Mouse (Mus musculus) MEL (cell line): Measurements from ENCODE around the gene Slc44a3.

Experiments used
- BHLHE40 ChIP-seq: IDR thresholded peaks from 2 replicates; pipeline ENCODE4 v1.6.1; 2012; ENCODE audit warnings: low read depth, mild to moderate bottlenecking, inconsistent platforms, low read length, improper control_type of control experiment, borderline replicate concordance
- CTCF ChIP-seq, 3 experiments: IDR thresholded peaks in 2 of 3; conservative IDR thresholded peaks in 1 of 3; 2 replicates each; pipeline ENCODE4 v1.5.1; 2011 to 2012; ENCODE audit warnings: low read length in 3 of 3, low read depth in 2 of 3, mild to moderate bottlenecking in 2 of 3, improper control_type of control experiment in 1 of 3, inconsistent platforms in 1 of 3, mixed read lengths in 1 of 3, moderate library complexity in 1 of 3; ENCODE audit not compliant: control insufficient read depth in 1 of 3, insufficient read depth in 1 of 3, poor library complexity in 1 of 3, severe bottlenecking in 1 of 3
- E2F4 ChIP-seq: IDR thresholded peaks from 2 replicates; pipeline ENCODE4 v1.6.1; 2011; ENCODE audit warnings: low read depth, low read length, improper control_type of control experiment, borderline replicate concordance
- KAT2A ChIP-seq: conservative IDR thresholded peaks from 2 replicates; pipeline ENCODE4 v1.6.1; 2012; ENCODE audit warnings: low read depth, low read length, improper control_type of control experiment, inconsistent platforms
- NELFE ChIP-seq: IDR thresholded peaks from 2 replicates; pipeline ENCODE4 v1.6.1; 2011; ENCODE audit warnings: low read depth, low read length, improper control_type of control experiment
- POLR2A ChIP-seq, 2 experiments: IDR thresholded peaks; 2 replicates each; pipeline ENCODE4 v1.6.1; 2011 to 2012; ENCODE audit warnings: low read length in 2 of 2, mild to moderate bottlenecking in 2 of 2, control low read depth in 1 of 2, improper control_type of control experiment in 1 of 2, low read depth in 1 of 2, moderate library complexity in 1 of 2; ENCODE audit not compliant: control insufficient read depth in 1 of 2, insufficient read depth in 1 of 2, poor library complexity in 1 of 2
- POLR2AphosphoS5 ChIP-seq: IDR thresholded peaks from 2 replicates; pipeline ENCODE4 v1.6.1; 2012; ENCODE audit warnings: low read depth, borderline replicate concordance, mild to moderate bottlenecking, inconsistent platforms, low read length, moderate library complexity, mixed read lengths
- TAL1 ChIP-seq: IDR thresholded peaks from 2 replicates; pipeline ENCODE4 v1.6.1; 2012; ENCODE audit warnings: mild to moderate bottlenecking, inconsistent platforms, low read length, moderate library complexity, mixed read lengths
- TBP ChIP-seq: IDR thresholded peaks from 2 replicates; pipeline ENCODE4 v1.8.0; 2011; ENCODE audit warnings: low read depth, low read length, improper control_type of control experiment
- TCF12 ChIP-seq: IDR thresholded peaks from 2 replicates; pipeline ENCODE4 v1.6.1; 2014; ENCODE audit warnings: low read depth, mild to moderate bottlenecking, inconsistent platforms, low read length, improper control_type of control experiment, moderate library complexity
- USF1 ChIP-seq: IDR thresholded peaks from 2 replicates; pipeline ENCODE4 v1.6.1; 2014; ENCODE audit warnings: low read depth, mild to moderate bottlenecking, inconsistent platforms, low read length, improper control_type of control experiment, moderate library complexity

GRCm38 (mm10) chr3:121521123-121521522 is 11.1 kb downstream of the Slc44a3 start:
- TF ChIP-seq CTCF (IDR thresholded peaks at IDR 0.05 in 2 of 3, conservative IDR thresholded peaks at IDR 0.05 in 1 of 3; ENCODE audit: control insufficient read depth in 1 of 3, insufficient read depth in 1 of 3, low read depth in 2 of 3, low read length in 3 of 3, poor library complexity in 1 of 3, severe bottlenecking in 1 of 3) (no peak), TCF12 (no peak), USF1 (no peak), POLR2A (IDR thresholded peaks at IDR 0.05; ENCODE audit: control insufficient read depth in 1 of 2, insufficient read depth in 1 of 2, low read depth in 1 of 2, low read length in 2 of 2, poor library complexity in 1 of 2) (no peak), TAL1 (no peak), E2F4 (no peak), KAT2A (no peak), BHLHE40 (no peak), TBP (no peak), NELFE (no peak), POLR2AphosphoS5 (no peak)
